Mouse (Mus musculus) left cerebral cortex, adult 2 months (tissue): ENCODE results near the gene Snx9. TPM values are rescaled to one million over a fixed set of nuclear protein-coding genes. Genes with fewer than 3 reads are reported as not detected.

ENCODE experiments used
- DNase-seq, 2 experiments: peaks; one replicate each; pipeline ENCODE4 v3.0.0; 2021 to 2022; ENCODE audit warnings: low spot score in 2 of 2, mixed read lengths in 1 of 2; ENCODE audit errors: extremely low spot score in 1 of 2
- H3K27ac ChIP-seq: fragments of 200-600 bp; 2 replicates; pipeline ENCODE4 v1.8.1; 2022
- H3K4me3 ChIP-seq: fragments of 200-600 bp; 2 replicates; pipeline ENCODE4 v1.8.1; 2022
- CTCF ChIP-seq: fragments of 200-600 bp; IDR thresholded peaks from 2 replicates; pipeline ENCODE4 v1.8.1; 2022; ENCODE audit warnings: antibody characterized with exemption, mild to moderate bottlenecking, moderate library complexity
- intact Hi-C: fragments of 180-260 bp; cut with DNase I; formaldehyde crosslinking; loops from one replicate; pipeline ENCODE4 v1.15.1; 2025
- total RNA-seq, 2 experiments: library from RNA; stranded (reverse); gene quantifications; 2 replicates each; pipeline ENCODE4 v1.2.3; 2021

The Snx9 gene
- total RNA-seq, 2 experiments from 2014 or later = 14.7 to 16.6 TPM

DNA sequence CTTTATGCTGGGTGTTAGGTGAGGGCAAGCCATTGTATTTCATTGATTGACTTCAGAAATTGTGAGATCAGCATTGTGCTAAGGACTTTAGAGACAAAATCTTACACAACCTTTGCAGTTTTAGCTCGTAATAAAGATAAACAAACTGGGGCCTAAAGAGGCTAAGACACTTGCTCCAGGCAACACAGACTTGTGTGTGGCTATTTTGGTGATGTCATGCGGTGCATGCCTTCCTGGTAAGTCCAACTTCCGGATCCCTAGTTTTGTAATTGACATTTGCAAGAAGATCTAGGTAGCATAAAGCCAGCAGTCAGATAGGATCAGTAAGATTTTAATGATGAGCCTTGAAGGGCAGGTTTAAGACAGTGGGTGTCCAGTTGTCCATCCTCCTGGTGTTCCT, 101.0 kb downstream of the Snx9 start:
- intact Hi-C loops = no loop called here
- Histone ChIP-seq H3K4me3 (peak overlapping the region; percentile 69; the same call in 1 of the 2 replicates), H3K27ac (peak overlapping the region; percentile 50; the same call in 1 of the 2 replicates)
- DNase-seq = no peak
- TF ChIP-seq CTCF = no peak

DNA sequence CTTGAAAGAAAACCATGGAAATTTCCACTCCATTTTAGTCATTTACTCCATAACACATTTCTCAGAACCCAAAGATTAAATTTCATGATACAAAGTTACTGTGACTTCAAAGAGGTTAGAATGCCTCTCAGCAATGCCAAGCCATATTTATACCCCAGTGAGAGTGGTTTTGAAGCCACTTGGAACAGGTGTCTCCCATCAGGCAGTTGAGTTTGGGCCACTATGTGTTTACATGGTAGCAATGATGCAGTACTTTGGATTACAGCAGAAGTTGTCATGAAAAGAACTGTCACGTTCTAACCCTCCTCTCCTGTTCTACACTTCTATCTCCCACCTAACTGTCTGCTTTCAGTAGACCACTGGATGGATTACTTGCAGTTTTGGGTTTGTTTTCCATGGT, 101.9 kb downstream of the Snx9 start:
- intact Hi-C loops = no loop called here
- TF ChIP-seq CTCF = no peak
- Histone ChIP-seq H3K4me3 (no peak overlapping the region), H3K27ac (no peak overlapping the region; the same call in 1 of the 2 replicates)
- no peak for DNase-seq

DNA sequence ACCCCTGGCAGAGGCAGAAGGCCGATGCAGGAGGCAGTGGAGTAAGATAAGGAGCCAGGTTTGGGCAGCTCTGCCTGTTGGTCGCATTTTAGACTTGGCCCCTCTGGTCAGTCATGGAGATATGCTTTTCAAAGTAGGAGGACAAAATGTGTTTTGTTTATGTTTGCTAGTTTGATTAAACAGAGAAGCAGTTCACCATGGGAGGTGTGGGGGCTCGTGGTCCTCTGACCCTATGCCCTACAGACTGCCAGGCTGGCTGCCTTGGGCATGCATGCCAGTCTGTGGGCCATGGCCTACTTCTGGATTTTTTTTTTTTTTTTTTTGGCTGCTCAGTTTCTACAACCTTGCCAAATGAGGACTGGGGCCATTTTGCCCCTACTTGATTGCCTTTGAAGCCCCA, 105.9 kb downstream of the Snx9 start:
- Histone ChIP-seq H3K4me3 (no peak overlapping the region), H3K27ac (no peak overlapping the region)
- intact Hi-C loops = no loop called here
- DNase-seq = no peak
- TF ChIP-seq CTCF = no peak

DNA sequence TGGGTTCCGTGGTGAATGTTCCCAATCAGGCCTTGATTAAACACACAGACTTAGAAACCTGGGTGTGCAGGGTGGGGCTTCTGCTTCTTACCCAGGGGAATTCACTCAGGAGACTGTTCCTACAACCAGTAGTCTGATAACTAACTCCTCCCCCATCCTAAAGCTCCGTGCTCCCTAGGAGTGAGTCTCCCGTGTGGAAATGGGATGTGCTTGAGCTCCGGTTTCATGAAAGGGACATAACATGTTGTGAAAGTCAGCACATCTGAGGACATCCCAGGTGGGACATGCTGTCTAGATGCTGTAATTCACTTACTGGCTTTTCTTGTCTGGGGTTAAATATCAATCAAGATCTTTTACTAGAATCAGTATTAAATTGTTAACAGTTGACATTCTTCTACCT, 111.3 kb downstream of the Snx9 start:
- Histone ChIP-seq H3K4me3 (no peak overlapping the region), H3K27ac (no peak overlapping the region)
- intact Hi-C loops = no loop called here
- no peak for TF ChIP-seq CTCF
- DNase-seq = no peak

DNA sequence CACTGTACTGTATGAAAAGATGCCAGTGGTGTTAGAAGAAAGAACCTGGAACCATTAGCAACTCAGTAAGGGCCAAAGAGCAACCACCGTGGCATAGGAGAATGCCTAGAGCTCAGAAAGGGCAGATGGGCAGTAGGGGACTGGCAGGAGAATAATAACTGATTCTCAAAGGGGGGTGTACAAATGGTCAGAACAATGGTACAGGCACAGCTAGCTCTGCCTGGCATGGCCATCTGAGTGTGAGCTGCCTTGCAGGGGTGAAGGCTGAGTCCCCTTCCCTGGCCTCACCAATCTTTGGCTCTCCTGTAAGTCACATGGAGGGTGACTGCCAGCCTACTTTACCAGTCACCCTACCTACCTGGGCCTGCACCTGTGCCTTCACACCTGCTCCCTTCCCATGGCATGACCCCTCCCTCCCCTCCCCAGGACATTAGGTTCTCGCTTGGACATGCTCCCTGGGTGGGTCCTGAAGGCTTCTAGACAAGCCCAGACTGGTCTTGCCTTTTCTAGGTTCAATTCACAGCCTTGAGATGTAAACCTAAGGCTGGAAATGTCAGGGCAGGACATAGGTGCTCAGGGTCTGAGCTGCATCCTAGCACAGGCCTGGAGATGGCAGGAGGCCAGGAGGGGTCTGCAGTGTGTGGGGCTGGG, 115.3 kb downstream of the Snx9 start:
- Histone ChIP-seq H3K4me3 (no peak overlapping the region), H3K27ac (peak overlapping the region; percentile 48)
- DNase-seq = no peak
- intact Hi-C loops = no loop called here
- no peak for TF ChIP-seq CTCF

DNA sequence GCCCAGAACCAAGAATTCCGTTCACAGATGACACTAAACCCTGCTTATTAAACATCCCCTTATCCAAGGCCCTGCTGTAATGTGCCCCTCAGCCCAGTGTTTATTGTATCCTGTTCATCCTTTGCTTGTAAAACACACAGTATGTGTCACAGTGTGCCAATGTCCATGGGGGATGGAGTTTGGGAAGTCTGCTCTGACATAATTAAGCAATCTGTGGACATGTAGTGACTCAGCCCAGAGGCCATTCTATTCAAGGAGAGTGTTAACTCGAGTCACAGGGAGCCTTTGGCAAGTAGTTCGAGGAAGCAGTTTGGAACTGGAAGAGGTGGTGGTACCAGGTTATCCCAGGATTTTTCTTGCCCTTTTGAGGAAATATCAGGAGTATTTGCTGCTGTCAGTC, 116.0 kb downstream of the Snx9 start:
- intact Hi-C loops = no loop called here
- Histone ChIP-seq H3K4me3 (no peak overlapping the region), H3K27ac (peak overlapping the region; percentile 48)
- no peak for DNase-seq
- no peak for TF ChIP-seq CTCF

DNA sequence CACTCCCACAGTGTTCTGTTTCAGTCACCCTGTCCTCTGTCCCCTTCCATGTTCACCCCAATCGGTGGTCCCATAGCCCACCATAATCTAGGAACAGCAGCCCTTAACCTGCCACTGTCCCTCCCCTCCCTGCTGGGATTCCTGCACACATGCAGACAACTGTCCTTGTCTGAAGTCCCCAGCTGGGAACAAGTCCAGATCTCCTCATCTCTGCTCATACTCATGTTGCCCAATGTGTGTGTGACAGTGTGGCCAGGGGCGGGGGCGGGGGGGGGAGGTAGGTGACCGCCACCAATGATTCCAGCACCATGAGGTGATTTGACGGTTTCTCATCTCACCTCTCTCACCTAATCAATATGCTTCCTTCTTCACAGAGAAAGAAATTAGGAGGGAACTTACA, 117.1 kb downstream of the Snx9 start:
- no peak overlapping the region for H3K27ac ChIP-seq
- TF ChIP-seq CTCF = no peak
- intact Hi-C loops = no loop called here
- DNase-seq = no peak
- no peak overlapping the region for H3K4me3 ChIP-seq

DNA sequence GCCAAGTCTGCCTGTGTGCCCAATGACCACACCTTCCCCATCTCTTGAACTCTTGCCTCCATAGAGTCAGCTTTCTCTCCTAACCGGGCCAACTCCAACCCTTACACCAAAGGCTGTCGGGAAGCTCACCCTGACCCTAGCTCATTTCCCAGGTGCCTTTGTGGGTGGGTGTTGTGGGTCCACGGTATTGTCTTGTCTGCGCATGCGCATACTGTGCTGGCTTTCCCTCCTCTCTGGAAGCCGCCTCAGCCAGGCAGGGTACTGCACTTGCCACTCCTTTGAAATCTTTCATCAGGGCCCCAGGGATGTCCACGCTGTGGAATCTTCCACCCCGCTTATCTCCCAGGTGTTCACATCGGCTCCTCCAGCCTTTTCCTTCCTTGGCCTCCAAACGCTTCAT, 117.5 kb downstream of the Snx9 start:
- Histone ChIP-seq H3K4me3 (no peak overlapping the region), H3K27ac (no peak overlapping the region)
- DNase-seq = no peak
- TF ChIP-seq CTCF = no peak
- intact Hi-C loops = no loop called here

DNA sequence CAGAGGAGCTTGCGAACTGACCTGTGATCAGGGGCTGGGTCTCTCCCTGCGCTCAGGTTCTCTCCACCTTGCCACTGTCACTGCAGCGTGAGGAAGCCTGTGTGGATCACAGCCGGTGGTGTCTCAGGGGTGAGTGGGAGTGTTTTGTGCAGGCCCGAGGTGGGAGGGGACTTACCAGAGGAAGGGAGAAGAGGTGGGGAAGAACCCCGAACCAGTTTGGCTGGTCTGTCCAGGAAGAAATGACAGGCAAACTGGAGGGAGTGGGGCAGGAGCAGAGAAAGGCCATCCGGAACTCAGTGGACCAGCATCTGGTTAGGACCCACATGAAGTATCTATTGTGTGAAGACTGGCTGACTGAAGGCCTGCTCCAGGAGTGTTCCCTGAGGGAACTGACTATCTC, 118.0 kb downstream of the Snx9 start:
- intact Hi-C loops = no loop called here
- Histone ChIP-seq H3K4me3 (no peak overlapping the region), H3K27ac (no peak overlapping the region)
- TF ChIP-seq CTCF = no peak
- no peak for DNase-seq

DNA sequence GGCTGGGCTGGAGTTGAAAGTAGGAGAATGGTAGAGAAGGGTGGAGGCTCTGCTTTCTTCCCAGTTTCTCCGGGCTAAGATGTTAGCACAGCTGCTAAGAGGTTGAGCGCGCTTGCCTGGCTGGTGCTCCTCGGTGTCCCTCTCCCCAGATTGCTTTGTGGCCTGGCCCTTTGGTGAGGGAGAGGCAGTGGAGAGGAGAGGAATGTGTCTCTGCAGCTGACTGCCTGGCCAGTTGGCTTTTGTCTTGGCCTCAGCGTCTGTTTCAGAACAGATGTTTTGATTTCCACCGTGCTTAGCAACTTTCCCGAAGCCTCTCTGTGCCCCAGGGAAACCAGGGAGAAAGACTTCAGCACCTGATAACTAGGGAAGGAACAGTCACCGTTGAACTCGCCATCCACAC, 118.7 kb downstream of the Snx9 start:
- intact Hi-C loops = no loop called here

DNA sequence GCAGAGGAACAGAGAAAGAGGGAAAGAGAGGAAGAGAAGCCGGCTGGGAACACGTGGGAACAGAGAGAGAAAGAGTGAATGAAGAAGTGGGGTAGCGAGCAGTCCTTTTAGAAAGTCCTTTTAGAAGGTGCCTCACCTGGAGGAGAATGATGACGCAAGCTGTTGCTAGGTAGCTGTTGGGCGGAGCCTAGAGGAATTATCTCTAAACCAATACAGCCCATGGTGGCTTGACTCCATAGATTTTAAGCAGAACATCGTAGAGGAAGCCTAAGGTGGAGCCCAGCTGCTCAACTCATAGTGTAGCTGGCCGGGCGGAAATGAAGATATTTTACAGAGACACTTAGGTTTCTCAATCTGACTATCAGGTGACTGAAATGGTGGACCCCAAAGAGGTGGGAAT, 122.6 kb downstream of the Snx9 start:
- H3K27ac ChIP-seq = no peak overlapping the region
- DNase-seq = no peak
- TF ChIP-seq CTCF = no peak
- H3K4me3 ChIP-seq = no peak overlapping the region
- intact Hi-C loops = no loop called here

More for the DNA sequence above, 118.7 kb downstream of the Snx9 start:
- no peak for DNase-seq
- TF ChIP-seq CTCF = no peak
- H3K4me3 ChIP-seq = no peak overlapping the region
- no peak overlapping the region for H3K27ac ChIP-seq

DNA sequence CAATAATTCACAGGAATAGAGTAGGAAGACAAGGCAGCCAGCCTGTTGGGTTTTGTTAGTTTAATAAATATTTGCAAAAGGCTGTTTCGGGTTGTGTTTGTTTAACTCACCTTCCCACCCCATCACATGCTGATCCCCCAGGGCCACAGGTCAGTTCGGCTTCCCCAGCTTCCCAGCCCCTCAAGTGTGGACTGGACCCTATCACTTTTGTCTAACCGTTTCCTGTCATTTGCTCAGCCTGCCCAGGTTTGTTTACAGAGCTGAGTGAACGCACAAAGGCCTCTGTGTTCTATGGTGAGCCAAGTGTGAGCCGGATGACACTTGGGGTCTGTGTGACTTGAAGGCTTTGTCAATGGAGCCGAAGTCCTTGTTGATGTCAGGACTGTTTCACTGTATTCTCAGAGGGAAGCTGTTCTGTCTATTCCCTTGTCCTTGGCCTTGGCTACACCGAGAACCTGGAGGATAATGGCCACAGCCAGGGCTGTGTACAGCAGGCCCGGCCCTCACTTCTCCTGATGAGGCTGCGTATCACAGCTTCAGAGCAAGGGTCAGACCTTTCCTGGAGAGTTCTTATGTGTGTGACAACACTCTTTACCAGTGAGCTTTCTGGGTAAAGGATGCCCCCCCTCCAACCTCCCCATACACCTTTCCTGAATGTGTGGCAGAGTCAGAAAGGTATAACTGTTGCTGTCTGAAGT, 124.1 kb downstream of the Snx9 start:
- no peak for TF ChIP-seq CTCF

DNA sequence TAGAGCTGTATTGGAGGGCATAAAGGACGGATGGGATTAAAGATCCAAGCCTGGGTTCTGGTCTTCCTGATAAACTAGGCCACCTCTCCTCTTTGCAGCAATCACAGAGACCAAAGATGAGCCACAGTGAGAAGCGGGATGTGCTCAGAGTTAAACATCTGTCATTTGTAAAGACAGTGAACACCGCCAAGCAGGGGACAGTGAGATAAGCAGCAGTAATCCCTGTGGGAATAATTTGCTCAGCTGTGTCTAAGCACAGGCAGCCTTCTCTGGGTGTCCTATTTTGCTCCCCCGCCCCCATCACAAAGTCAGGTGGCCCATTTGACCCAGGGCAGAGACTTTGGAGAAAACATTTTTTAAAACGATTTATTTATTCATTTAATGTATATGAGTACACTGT, 125.6 kb downstream of the Snx9 start:
- intact Hi-C loops = no loop called here
- DNase-seq = no peak
- H3K27ac ChIP-seq = no peak overlapping the region
- no peak for TF ChIP-seq CTCF
- no peak overlapping the region for H3K4me3 ChIP-seq

More for the DNA sequence above, 124.1 kb downstream of the Snx9 start:
- intact Hi-C loops = no loop called here
- DNase-seq = no peak
- Histone ChIP-seq H3K4me3 (no peak overlapping the region), H3K27ac (no peak overlapping the region)
